Mouse (Mus musculus) CH12.LX (cell line): ENCODE data around the gene Prkaa1. TPM values are rescaled to one million over a fixed set of nuclear protein-coding genes. Genes with fewer than 3 reads are reported as not detected.

Experiments
- DNase-seq: peaks from one replicate; pipeline ENCODE4 v3.0.0-alpha.2; 2013; ENCODE audit errors: extremely low read depth
- H3K27ac ChIP-seq: 2 replicates; pipeline ENCODE4 v1.5.1; 2012; ENCODE audit warnings: low read depth, mild to moderate bottlenecking, control low read depth, moderate library complexity; ENCODE audit not compliant: insufficient read depth
- H3K27me3 ChIP-seq: replicated peaks from 2 replicates; pipeline ENCODE3; 2012; ENCODE audit warnings: inconsistent platforms
- H3K36me3 ChIP-seq, 2 experiments: replicated peaks in 1 of 2; 2 replicates each; pipeline versions ENCODE3 to v1.6.1; 2012; ENCODE audit warnings: inconsistent platforms in 1 of 2, low read length in 1 of 2, mild to moderate bottlenecking in 1 of 2, mixed read lengths in 1 of 2, moderate library complexity in 1 of 2; ENCODE audit not compliant: control insufficient read depth in 1 of 2, insufficient read depth in 1 of 2
- H3K4me1 ChIP-seq, 2 experiments: 2 replicates each; pipeline ENCODE4 v1.6.1; 2012; ENCODE audit warnings: inconsistent platforms in 1 of 2, moderate library complexity in 1 of 2; ENCODE audit not compliant: insufficient read depth in 2 of 2, control insufficient read depth in 1 of 2
- H3K4me2 ChIP-seq: 2 replicates; pipeline ENCODE4 v1.6.1; 2012; ENCODE audit warnings: low read depth, mild to moderate bottlenecking, control low read depth; ENCODE audit not compliant: poor library complexity, insufficient read depth, severe bottlenecking
- H3K4me3 ChIP-seq, 3 experiments: fragments of 150-350 bp in 1 of 3; sonication (generic) in 1 of 3; replicated peaks in 1 of 3; 2 replicates each; pipeline versions ENCODE3 to v1.5.1; 2011 to 2012; ENCODE audit warnings: low read depth in 2 of 3, low read length in 2 of 3, mild to moderate bottlenecking in 2 of 3, moderate library complexity in 2 of 3, control low read depth in 1 of 3, improper control_type of control experiment in 1 of 3, inconsistent platforms in 1 of 3, mixed read lengths in 1 of 3; ENCODE audit not compliant: poor library complexity in 1 of 3
- H3K79me2 ChIP-seq: replicated peaks from 2 replicates; pipeline ENCODE4 v1.6.1; 2012; ENCODE audit warnings: mild to moderate bottlenecking, moderate library complexity; ENCODE audit not compliant: control insufficient read depth, poor library complexity, insufficient read depth, severe bottlenecking; ENCODE audit errors: extremely low read depth
- H3K9ac ChIP-seq: 2 replicates; pipeline ENCODE4 v1.6.1; 2012; ENCODE audit warnings: low read depth, mild to moderate bottlenecking, control low read depth, moderate library complexity; ENCODE audit not compliant: insufficient read depth
- H3K9me3 ChIP-seq: replicated peaks from 2 replicates; pipeline ENCODE3; 2012; ENCODE audit warnings: low read length, inconsistent platforms, mixed read lengths
- BHLHE40 ChIP-seq: IDR thresholded peaks from 2 replicates; pipeline ENCODE4 v1.6.1; 2011; ENCODE audit warnings: mild to moderate bottlenecking, low read depth, low read length, improper control_type of control experiment
- CHD1 ChIP-seq: IDR thresholded peaks from 2 replicates; pipeline ENCODE4 v1.6.1; 2012; ENCODE audit warnings: low read depth, low read length, improper control_type of control experiment, inconsistent platforms
- CHD2 ChIP-seq: IDR thresholded peaks from 2 replicates; pipeline ENCODE4 v1.6.1; 2011; ENCODE audit warnings: low read length, improper control_type of control experiment
- EP300 ChIP-seq: IDR thresholded peaks from 2 replicates; pipeline ENCODE4 v1.6.1; 2011; ENCODE audit warnings: low read length, improper control_type of control experiment
- HCFC1 ChIP-seq: IDR thresholded peaks from 2 replicates; pipeline ENCODE4 v1.6.1; 2012; ENCODE audit warnings: low read depth, mild to moderate bottlenecking, inconsistent platforms, low read length, improper control_type of control experiment
- IRF4 ChIP-seq: IDR thresholded peaks from 2 replicates; pipeline ENCODE4 v1.6.1; 2014; ENCODE audit warnings: low read depth, mild to moderate bottlenecking, inconsistent platforms, low read length, improper control_type of control experiment
- JUN ChIP-seq: IDR thresholded peaks from 2 replicates; pipeline ENCODE4 v1.6.1; 2011; ENCODE audit warnings: low read depth, mild to moderate bottlenecking, low read length, improper control_type of control experiment, moderate library complexity; ENCODE audit not compliant: insufficient read depth
- JUND ChIP-seq: conservative IDR thresholded peaks from 2 replicates; pipeline ENCODE4 v1.6.1; 2011; ENCODE audit warnings: low read depth, low read length, improper control_type of control experiment
- MAFK ChIP-seq: IDR thresholded peaks from 2 replicates; pipeline ENCODE4 v1.6.1; 2011; ENCODE audit warnings: low read length, improper control_type of control experiment; ENCODE audit not compliant: insufficient replicate concordance
- MAX ChIP-seq: IDR thresholded peaks from 2 replicates; pipeline ENCODE4 v1.6.1; 2011; ENCODE audit warnings: low read length, improper control_type of control experiment
- MEF2A ChIP-seq: IDR thresholded peaks from 2 replicates; pipeline ENCODE4 v1.6.1; 2014; ENCODE audit warnings: low read depth, mild to moderate bottlenecking, inconsistent platforms, low read length, improper control_type of control experiment, borderline replicate concordance
- NELFE ChIP-seq: IDR thresholded peaks from 2 replicates; pipeline ENCODE4 v1.6.1; 2011; ENCODE audit warnings: low read depth, low read length, improper control_type of control experiment
- NRF1 ChIP-seq: IDR thresholded peaks from 2 replicates; pipeline ENCODE4 v1.6.1; 2014; ENCODE audit warnings: low read depth, mild to moderate bottlenecking, inconsistent platforms, low read length, improper control_type of control experiment, moderate library complexity
- PAX5 ChIP-seq: IDR thresholded peaks from 2 replicates; pipeline ENCODE4 v1.6.1; 2012; ENCODE audit warnings: low read length, inconsistent platforms, mixed read lengths
- RAD21 ChIP-seq: IDR thresholded peaks from 2 replicates; pipeline ENCODE4 v1.6.1; 2011; ENCODE audit warnings: low read depth, mild to moderate bottlenecking, low read length, improper control_type of control experiment, moderate library complexity
- SMC3 ChIP-seq: IDR thresholded peaks from 2 replicates; pipeline ENCODE4 v1.6.1; 2011; ENCODE audit warnings: low read depth, low read length, improper control_type of control experiment
- TBP ChIP-seq: conservative IDR thresholded peaks from 2 replicates; pipeline ENCODE4 v1.6.1; 2011; ENCODE audit warnings: low read depth, low read length, improper control_type of control experiment
- TCF12 ChIP-seq: IDR thresholded peaks from 2 replicates; pipeline ENCODE4 v1.6.1; 2014; ENCODE audit warnings: low read depth, mild to moderate bottlenecking, inconsistent platforms, low read length, improper control_type of control experiment
- USF1 ChIP-seq: IDR thresholded peaks from 2 replicates; pipeline ENCODE4 v1.6.1; 2014; ENCODE audit warnings: low read depth, mild to moderate bottlenecking, inconsistent platforms, low read length, improper control_type of control experiment
- USF2 ChIP-seq: conservative IDR thresholded peaks from 2 replicates; pipeline ENCODE4 v1.6.1; 2011; ENCODE audit warnings: low read depth, low read length, improper control_type of control experiment
- ZKSCAN1 ChIP-seq: IDR thresholded peaks from 2 replicates; pipeline ENCODE4 v1.6.1; 2012; ENCODE audit warnings: low read depth, inconsistent platforms, low read length, improper control_type of control experiment, borderline replicate concordance
- dilution Hi-C: fragments of 300-500 bp; cut with MboI; formaldehyde crosslinking; loops from 2 replicates; pipeline ENCODE4 v1.14.3; 2020; ENCODE audit warnings: low sequenced_read_pairs; ENCODE audit not compliant: extremely low pct_unique_long_range_greater_than_20kb, extremely low pct_ligation_motif_present
- in situ Hi-C: fragments of 300-500 bp; cut with MboI; formaldehyde crosslinking; loops from 3 replicates; pipeline ENCODE4 v1.14.3; 2019; ENCODE audit warnings: low sequenced_read_pairs, low pct_ligation_motif_present, low pct_unique_long_range_greater_than_20kb, mixed read lengths
- polyA plus RNA-seq: library from polyadenylated mRNA; unstranded; fragments of >175 nt; gene quantifications from 2 replicates; pipeline ENCODE4 v1.2.1, GENCODE M21; 2012; ENCODE audit warnings: low read depth; ENCODE audit not compliant: insufficient read length
- total RNA-seq, 2 experiments: library from RNA; depleted of rRNA; stranded (reverse); fragments of 300-350 nt in 1 of 2; fragments of >200 nt in 1 of 2; gene quantifications; 2 replicates each; pipeline ENCODE4 v1.2.3; 2012 to 2014

Gene Prkaa1
- total and polyA plus RNA-seq, 3 experiments, result 12.6 to 25.4 (median 21.2) TPM

DNA sequence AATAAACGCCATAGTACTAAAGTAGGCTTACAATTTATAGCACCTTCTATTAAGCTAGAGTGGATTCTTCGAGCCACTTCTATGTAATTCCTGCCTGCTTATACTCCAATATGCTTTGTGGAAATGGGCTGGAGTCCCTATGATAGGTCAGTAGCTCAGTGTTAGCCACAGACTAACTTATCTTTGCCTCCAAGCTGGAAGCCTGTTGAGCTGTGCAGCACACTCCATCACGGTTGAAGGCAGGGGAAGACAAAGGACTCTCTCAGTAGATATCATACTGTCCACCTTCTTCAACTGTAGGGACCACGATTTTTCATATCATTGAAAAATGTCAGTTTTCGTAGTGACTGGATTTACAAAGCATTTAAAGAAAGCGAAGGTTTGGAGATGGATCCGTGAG lies 3.8 kb upstream of the Prkaa1 start:
- dilution Hi-C loops (no loop called here), in situ Hi-C loops (no loop called here)
- DNase-seq, result no peak
- H3K4me2 ChIP-seq, result no peak overlapping the region
- H3K9me3 ChIP-seq, result no peaks in the 10 kb centered on the region
- H3K27ac ChIP-seq, result no peak overlapping the region
- H3K36me3 ChIP-seq, result no peaks in the 10 kb centered on the region
- no peaks in the 10 kb centered on the region for H3K27me3 ChIP-seq
- no peak overlapping the region for H3K4me3 ChIP-seq
- no peak overlapping the region for H3K9ac ChIP-seq
- peaks cover under 1 to 12% of the 10 kb centered on the region in 2 experiments; a peak in 3 of 4 replicates for H3K4me1 ChIP-seq
- peaks cover 2% of the 10 kb centered on the region for H3K79me2 ChIP-seq
- no peak for TF ChIP-seq HCFC1
- no peak for TF ChIP-seq NELFE
- TF ChIP-seq USF1, result no peak

DNA sequence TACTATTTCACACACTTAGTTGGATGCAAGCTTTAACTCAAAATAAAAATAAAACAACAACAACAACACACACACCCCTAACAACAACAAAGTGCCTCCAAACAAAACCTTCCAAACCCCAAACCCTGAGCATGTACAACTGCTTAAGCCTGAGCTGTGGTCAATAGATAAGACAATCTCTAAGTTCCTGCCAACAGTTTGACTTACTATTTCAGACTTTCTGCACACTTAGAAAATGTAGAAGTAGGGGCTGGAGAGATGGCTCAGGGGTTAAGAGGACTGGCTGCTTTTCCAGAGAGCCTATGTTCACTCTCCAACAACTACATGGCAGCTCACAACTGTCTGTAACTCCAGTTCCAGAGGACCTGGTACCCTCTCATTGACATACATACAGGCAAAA lies 3.3 kb upstream of the Prkaa1 start:
- no peaks in the 10 kb centered on the region for H3K27me3 ChIP-seq
- no peaks in the 10 kb centered on the region for H3K9me3 ChIP-seq
- H3K4me1 ChIP-seq, result peaks cover 5 to 17% of the 10 kb centered on the region in 2 experiments
- TF ChIP-seq SMC3 (no peak), USF2 (no peak), IRF4 (no peak), PAX5 (no peak), BHLHE40 (no peak), JUN (no peak)
- DNase-seq, result no peak
- H3K4me2 ChIP-seq, result no peak overlapping the region
- no peak overlapping the region for H3K9ac ChIP-seq
- in situ Hi-C loops (no loop called here), dilution Hi-C loops (no loop called here)
- no peak overlapping the region for H3K4me3 ChIP-seq
- peaks cover 7% of the 10 kb centered on the region for H3K79me2 ChIP-seq
- peaks cover 0 to 2% of the 10 kb centered on the region in 2 experiments for H3K36me3 ChIP-seq
- no peak overlapping the region for H3K27ac ChIP-seq

DNA sequence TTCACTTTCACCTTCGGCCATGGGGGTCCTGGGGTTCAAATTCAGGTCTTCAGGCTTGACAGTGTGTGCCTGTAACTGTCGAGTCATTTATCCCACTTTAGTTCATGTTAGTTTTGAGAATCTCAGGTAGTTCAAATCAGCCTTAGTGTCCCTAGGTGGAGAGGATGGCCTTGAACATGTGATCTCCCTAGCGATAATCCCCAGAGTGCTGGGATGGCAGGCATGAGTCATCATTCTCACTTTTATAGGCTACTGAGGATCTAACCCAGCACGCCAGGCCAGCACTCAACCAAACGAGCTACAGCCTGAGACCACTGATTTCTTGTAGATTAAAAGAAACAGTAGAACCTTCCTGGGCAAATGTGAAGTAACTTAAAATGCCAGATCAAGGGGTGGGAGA lies 1.6 kb upstream of the Prkaa1 start:
- in situ Hi-C loops (no loop called here), dilution Hi-C loops (no loop called here)
- Histone ChIP-seq H3K9me3 (no peaks in the 10 kb centered on the region), H3K27me3 (no peaks in the 10 kb centered on the region), H3K4me3 (no peak overlapping the region), H3K36me3 (peaks cover 0 to 11% of the 10 kb centered on the region in 2 experiments), H3K79me2 (peaks cover 21% of the 10 kb centered on the region), H3K9ac (no peak overlapping the region), H3K27ac (no peak overlapping the region), H3K4me2 (no peak overlapping the region), H3K4me1 (peaks cover 8 to 28% of the 10 kb centered on the region in 2 experiments)
- TF ChIP-seq CHD1 (no peak), USF1 (no peak), CHD2 (no peak), TBP (no peak), TCF12 (no peak), ZKSCAN1 (no peak), MEF2A (no peak), MAFK (no peak), RAD21 (no peak), EP300 (no peak), MAX (no peak), JUND (no peak), NRF1 (no peak)
- DNase-seq, result no peak
